Mouse (Mus musculus) G1E (cell line): ENCODE results near the gene Nrg4. TPM values are rescaled to one million over a fixed set of nuclear protein-coding genes. Genes with fewer than 3 reads are reported as not detected.

ENCODE experiments used
- ATAC-seq: 2 replicates; pipeline ENCODE4 v1.8.0; 2016; ENCODE audit warnings: mild to moderate bottlenecking; ENCODE audit not compliant: insufficient number of reproducible peaks, poor library complexity, low FRiP score, severe bottlenecking; ENCODE audit errors: extremely low read depth
- DNase-seq: peaks from one replicate; pipeline ENCODE4 v3.0.0; 2012; ENCODE audit warnings: low spot score
- H3K27me3 ChIP-seq: 2 replicates; pipeline ENCODE4 v1.6.1; 2012; ENCODE audit warnings: mild to moderate bottlenecking, low read length, inconsistent platforms; ENCODE audit not compliant: insufficient read depth
- H3K36me3 ChIP-seq: replicated peaks from 2 replicates; pipeline ENCODE3; 2012; ENCODE audit warnings: mild to moderate bottlenecking, inconsistent platforms
- H3K4me1 ChIP-seq: 2 replicates; pipeline ENCODE4 v1.6.1; 2012; ENCODE audit warnings: low read depth, low read length, inconsistent platforms, mixed read lengths; ENCODE audit not compliant: insufficient read depth
- H3K4me3 ChIP-seq: 2 replicates; pipeline ENCODE4 v1.5.1; 2012; ENCODE audit warnings: low read depth, mild to moderate bottlenecking, inconsistent platforms, low read length, moderate library complexity, mixed read lengths
- H3K9me3 ChIP-seq: replicated peaks from 2 replicates; pipeline ENCODE4 v1.6.1; 2012; ENCODE audit warnings: inconsistent platforms
- CTCF ChIP-seq: IDR thresholded peaks from 2 replicates; pipeline ENCODE4 v1.5.1; 2012; ENCODE audit warnings: low read depth, low read length, inconsistent platforms, mixed read lengths
- GATA1 ChIP-seq: IDR thresholded peaks from 2 replicates; pipeline ENCODE4 v1.6.1; 2012; ENCODE audit warnings: borderline replicate concordance, low read length, inconsistent platforms, mixed read lengths
- GATA2 ChIP-seq: IDR thresholded peaks from 2 replicates; pipeline ENCODE4 v1.6.1; 2012; ENCODE audit warnings: low read depth, low read length, inconsistent platforms, borderline replicate concordance
- POLR2AphosphoS5 ChIP-seq: IDR thresholded peaks from 2 replicates; pipeline ENCODE4 v1.6.1; 2012; ENCODE audit warnings: low read depth, low read length, inconsistent platforms; ENCODE audit not compliant: insufficient replicate concordance
- TAL1 ChIP-seq: conservative IDR thresholded peaks from 2 replicates; pipeline ENCODE4 v1.6.1; 2012; ENCODE audit warnings: low read depth, low read length, inconsistent platforms, mixed read lengths
- polyA plus RNA-seq: library from polyadenylated mRNA; stranded (reverse); fragments of >175 nt; gene quantifications from 2 replicates; pipeline ENCODE4 v1.2.3, GENCODE M21; 2012
- total RNA-seq, 2 experiments: library from RNA; stranded (forward) in 1 of 2; stranded (reverse) in 1 of 2; fragments of 200-1000 nt in 1 of 2; fragments of >200 nt in 1 of 2; fragmentation: Nextera tagmentation in 1 of 2; gene quantifications; 2 replicates each; pipeline ENCODE4 v1.2.3; 2014 to 2017

Nrg4 gene
- total and polyA plus RNA-seq, 3 experiments, result 0.22 TPM; not detected in 2

DNA sequence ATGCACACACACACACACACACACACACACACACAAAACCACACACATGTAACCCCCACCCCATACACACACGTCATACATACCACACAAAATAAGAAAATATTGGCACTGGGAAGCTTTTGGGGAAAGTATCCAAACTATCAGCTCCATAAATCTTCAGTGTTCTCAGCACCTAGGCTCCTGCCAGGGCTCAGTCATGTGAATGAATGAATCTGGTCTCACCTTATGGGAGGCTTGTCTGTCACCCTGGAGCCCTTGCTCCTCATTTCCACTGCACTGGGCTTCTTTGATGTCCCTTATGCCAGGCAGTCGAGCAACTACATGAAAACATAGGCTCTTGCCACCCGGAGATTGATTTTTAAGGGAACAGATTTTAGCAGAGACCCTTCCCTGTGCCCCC is 33.7 kb upstream of the Nrg4 start:
- Histone ChIP-seq H3K4me1 (no peaks in the 10 kb centered on the region), H3K27me3 (peaks cover 17% of the 10 kb centered on the region), H3K9me3 (no peaks in the 10 kb centered on the region), H3K36me3 (no peaks in the 10 kb centered on the region), H3K4me3 (no peak overlapping the region)
- ATAC-seq, result no peak
- DNase-seq, result no peak
- TF ChIP-seq POLR2AphosphoS5 (no peak), GATA2 (no peak), TAL1 (no peak), CTCF (no peak)

DNA sequence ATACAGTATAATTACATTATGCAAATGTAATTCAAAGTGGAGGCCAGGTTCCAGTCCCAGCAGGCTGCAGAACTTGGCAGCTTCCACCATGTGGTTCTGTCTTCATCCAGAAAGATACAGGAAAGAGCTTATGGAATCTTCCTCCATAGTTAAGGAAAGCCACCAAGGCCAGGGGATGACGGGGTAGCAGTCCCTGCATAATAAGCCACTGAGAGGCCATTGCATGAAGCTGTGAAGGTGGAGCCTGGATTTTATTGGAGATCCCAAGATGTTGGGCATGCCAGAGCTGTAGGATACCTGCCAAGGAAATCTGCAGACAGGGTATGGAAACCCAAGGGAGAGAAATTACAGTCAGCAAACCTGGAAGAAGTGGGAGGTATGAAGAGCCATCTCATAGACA is 30.5 kb upstream of the Nrg4 start:
- no peaks in the 10 kb centered on the region for H3K9me3 ChIP-seq
- TF ChIP-seq TAL1 (no peak), CTCF (no peak)
- no peak overlapping the region for H3K4me3 ChIP-seq
- H3K27me3 ChIP-seq, result peaks cover 17% of the 10 kb centered on the region
- ATAC-seq, result no peak
- H3K36me3 ChIP-seq, result no peaks in the 10 kb centered on the region
- DNase-seq, result no peak
- H3K4me1 ChIP-seq, result no peaks in the 10 kb centered on the region

DNA sequence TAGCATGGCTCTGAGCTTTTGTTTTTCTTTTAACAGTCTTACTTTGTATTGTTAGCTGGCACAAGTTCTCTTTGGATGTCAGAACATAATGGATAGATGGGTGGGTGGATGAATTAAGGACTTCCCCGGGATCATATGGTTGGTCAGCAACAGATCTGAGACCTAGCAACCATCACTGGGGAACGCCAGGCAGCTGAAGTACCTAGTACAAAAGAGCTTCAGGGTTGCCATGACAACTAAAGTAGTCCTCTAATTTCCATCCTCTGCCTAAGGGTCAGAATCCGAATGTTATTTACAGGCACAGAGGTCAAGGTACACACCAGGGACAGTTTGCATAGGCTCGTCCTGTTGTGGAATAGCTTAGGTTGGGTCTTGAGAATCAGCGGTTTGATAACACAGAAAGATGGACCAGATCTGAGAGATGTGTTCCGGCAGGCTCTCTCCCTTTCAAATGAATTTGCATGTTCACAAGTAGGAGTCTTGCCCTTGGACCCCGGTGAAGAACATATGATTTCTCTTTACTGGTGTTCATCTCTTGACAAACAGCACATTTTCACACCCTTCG is 28.7 kb upstream of the Nrg4 start:
- TF ChIP-seq GATA2 (no peak), TAL1 (no peak), GATA1 (no peak), CTCF (no peak), POLR2AphosphoS5 (no peak)
- Histone ChIP-seq H3K9me3 (no peaks in the 10 kb centered on the region), H3K4me3 (no peak overlapping the region), H3K27me3 (peaks cover 8% of the 10 kb centered on the region), H3K36me3 (no peaks in the 10 kb centered on the region), H3K4me1 (no peaks in the 10 kb centered on the region)
- ATAC-seq (no peak), DNase-seq (no peak)

- no peak for DNase-seq
- no peak for ATAC-seq
- no peak for TF ChIP-seq CTCF
- TF ChIP-seq GATA2, result no peak
- TF ChIP-seq POLR2AphosphoS5, result no peak
- TF ChIP-seq TAL1, result no peak
- TF ChIP-seq GATA1, result no peak
- Histone ChIP-seq H3K4me3 (no peak overlapping the region), H3K36me3 (no peaks in the 10 kb centered on the region), H3K4me1 (no peaks in the 10 kb centered on the region), H3K9me3 (no peaks in the 10 kb centered on the region), H3K27me3 (peaks cover 8% of the 10 kb centered on the region)
Observed at GRCm38 (mm10) chr9:55354686-55355085, 28.0 kb upstream of the Nrg4 start.

DNA sequence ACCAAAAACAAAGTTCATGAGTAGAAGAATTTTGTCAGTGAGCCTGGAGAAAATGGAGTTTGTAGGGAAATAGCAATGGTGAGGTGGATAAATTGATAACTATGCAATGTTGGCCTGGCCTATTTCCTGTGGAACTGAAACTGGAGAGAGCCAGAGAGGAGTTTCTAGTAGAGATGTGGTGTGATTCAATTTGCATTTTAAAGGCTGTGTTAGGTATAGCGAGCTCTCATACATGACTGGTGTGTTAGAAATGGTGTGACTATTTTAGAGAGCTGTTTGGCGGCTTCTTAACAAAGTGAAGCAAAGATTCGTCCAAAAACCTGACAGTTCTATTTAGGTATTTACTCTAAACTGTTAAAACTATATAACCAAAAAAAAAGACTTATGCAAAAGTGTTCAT is 22.0 kb upstream of the Nrg4 start:
- no peak for DNase-seq
- no peaks in the 10 kb centered on the region for H3K36me3 ChIP-seq
- H3K4me1 ChIP-seq, result no peaks in the 10 kb centered on the region
- H3K4me3 ChIP-seq, result no peak overlapping the region
- peaks cover 17% of the 10 kb centered on the region for H3K27me3 ChIP-seq
- no peak for TF ChIP-seq GATA1
- TF ChIP-seq TAL1, result no peak
- no peak for TF ChIP-seq POLR2AphosphoS5
- TF ChIP-seq GATA2, result no peak
- TF ChIP-seq CTCF, result no peak
- no peak for ATAC-seq
- H3K9me3 ChIP-seq, result no peaks in the 10 kb centered on the region

DNA sequence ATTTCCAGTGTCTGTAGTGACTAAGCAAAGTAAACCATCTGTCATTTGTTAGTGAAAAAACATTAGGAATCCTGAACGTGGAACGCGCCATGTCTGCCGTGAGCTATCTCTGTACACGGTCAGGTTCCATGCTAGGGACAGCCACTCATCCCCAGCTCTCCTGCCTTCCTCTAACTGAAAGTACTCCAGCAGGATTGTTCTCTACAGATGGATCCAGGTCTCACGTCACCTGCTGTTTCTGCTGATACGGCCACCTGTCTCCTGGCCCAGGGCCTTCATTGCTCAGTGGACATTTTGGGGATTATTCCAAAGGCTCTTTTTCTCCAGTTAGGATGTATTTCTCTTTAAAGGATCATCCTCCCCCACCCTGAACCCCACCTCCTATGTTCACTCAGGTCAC is 18.7 kb upstream of the Nrg4 start:
- Histone ChIP-seq H3K4me1 (no peaks in the 10 kb centered on the region), H3K9me3 (no peaks in the 10 kb centered on the region), H3K4me3 (no peak overlapping the region), H3K27me3 (peaks cover 20% of the 10 kb centered on the region), H3K36me3 (no peaks in the 10 kb centered on the region)
- no peak for DNase-seq
- no peak for ATAC-seq
- TF ChIP-seq GATA2 (no peak), POLR2AphosphoS5 (no peak), GATA1 (no peak), CTCF (no peak), TAL1 (no peak)

- H3K27me3 ChIP-seq, result peaks cover 15% of the 10 kb centered on the region
- H3K4me3 ChIP-seq, result no peak overlapping the region
- ATAC-seq, result no peak
- H3K4me1 ChIP-seq, result no peaks in the 10 kb centered on the region
- DNase-seq, result no peak
- TF ChIP-seq POLR2AphosphoS5, result no peak
- no peak for TF ChIP-seq GATA2
- no peak for TF ChIP-seq TAL1
- no peak for TF ChIP-seq GATA1
- TF ChIP-seq CTCF, result no peak
- H3K9me3 ChIP-seq, result no peaks in the 10 kb centered on the region
- no peaks in the 10 kb centered on the region for H3K36me3 ChIP-seq
Observed at GRCm38 (mm10) chr9:55344165-55344564, 17.5 kb upstream of the Nrg4 start.
